Mouse (Mus musculus) liver, postnatal 0 days (tissue): Measurements from ENCODE around the gene Trib2.

Experiments
- CTCF ChIP-seq: sonication (generic); IDR thresholded peaks from 2 replicates; pipeline ENCODE4 v1.5.1; 2016; ENCODE audit warnings: antibody characterized with exemption, low read depth
- EP300 ChIP-seq: IDR thresholded peaks from 2 replicates; pipeline ENCODE4 v1.6.1; 2016; ENCODE audit warnings: antibody characterized with exemption, low read depth, mild to moderate bottlenecking

- no peak for TF ChIP-seq CTCF
- TF ChIP-seq EP300, result no peak
Measured at GRCm38 (mm10) chr12:15765238-15765637, 51.5 kb downstream of the Trib2 start.
